Mouse (Mus musculus) brain, embryonic 18.5 days (tissue): ENCODE data around the gene Rabl3.
A peak's percentile ranks its signal among the peaks of the same experiment; 100 is the strongest.

ENCODE experiments used
- DNase-seq: peaks from one replicate; pipeline ENCODE4 v3.0.0-alpha.2; 2012; ENCODE audit warnings: low read depth, low spot score

Rabl3 gene

GRCm38 (mm10) chr16:37539611-37540580 lies at the start of gene Rabl3, which contains the start of gene Gtf2e1:
Gene Rabl3, plus strand, starts transcription at chr16:37539885.
Gene Gtf2e1, minus strand, starts transcription at chr16:37539789.
- peak; percentile 99 for DNase-seq

- no peak for DNase-seq
Observed at GRCm38 (mm10) chr16:37495017-37495416, 44.7 kb upstream of the Rabl3 start.

- DNase-seq: no peak
Observed at GRCm38 (mm10) chr16:37498581-37498980, 41.1 kb upstream of the Rabl3 start.

GRCm38 (mm10) chr16:37504517-37504916 lies 35.2 kb upstream of the Rabl3 start:
- no peak for DNase-seq

GRCm38 (mm10) chr16:37506751-37507150 lies 32.9 kb upstream of the Rabl3 start:
- DNase-seq: no peak

- DNase-seq: no peak
Observed at GRCm38 (mm10) chr16:37511489-37511888, 28.2 kb upstream of the Rabl3 start.

GRCm38 (mm10) chr16:37514644-37515043 lies 25.0 kb upstream of the Rabl3 start:
- DNase-seq: no peak

GRCm38 (mm10) chr16:37516376-37516993 lies 23.2 kb upstream of the Rabl3 start:
- no peak for DNase-seq

GRCm38 (mm10) chr16:37517596-37518211 lies 22.0 kb upstream of the Rabl3 start:
- no peak for DNase-seq

GRCm38 (mm10) chr16:37518662-37519061 lies 21.0 kb upstream of the Rabl3 start:
- no peak for DNase-seq

- no peak for DNase-seq
Observed at GRCm38 (mm10) chr16:37519721-37520120, 20.0 kb upstream of the Rabl3 start.

- DNase-seq: no peak
Observed at GRCm38 (mm10) chr16:37520190-37521040, 19.3 kb upstream of the Rabl3 start.

- DNase-seq: no peak
Observed at GRCm38 (mm10) chr16:37522100-37522697, 17.5 kb upstream of the Rabl3 start.

- no peak for DNase-seq
Observed at GRCm38 (mm10) chr16:37525121-37525520, 14.6 kb upstream of the Rabl3 start.

GRCm38 (mm10) chr16:37526688-37527223 lies 12.9 kb upstream of the Rabl3 start:
- no peak for DNase-seq

- no peak for DNase-seq
Observed at GRCm38 (mm10) chr16:37530170-37530569, 9.5 kb upstream of the Rabl3 start.

- no peak for DNase-seq
Observed at GRCm38 (mm10) chr16:37532046-37532445, 7.6 kb upstream of the Rabl3 start.

- DNase-seq: no peak
Observed at GRCm38 (mm10) chr16:37533369-37534068, 6.2 kb upstream of the Rabl3 start.

GRCm38 (mm10) chr16:37539240-37539610 lies 460 bp upstream of the Rabl3 start:
- no peak for DNase-seq

GRCm38 (mm10) chr16:37540776-37541175 lies 1.1 kb downstream of the Rabl3 start:
- no peak for DNase-seq
